Mouse (Mus musculus) embryonic stem cell, embryonic (primary cell): ENCODE results near the gene Tesc.

ENCODE experiments used
- CTCF ChIA-PET, 4 experiments: fragments of 300-600 bp in 2 of 4; fragments of 350-600 bp in 2 of 4; sonication (Branson Sonifier 250); formaldehyde crosslinking; loops; one replicate each; lab custom pipeline; 2022; ENCODE audit warnings: inconsistent platforms in 2 of 4; lab: Charles Lee
- POLR2A ChIA-PET, 4 experiments: fragments of 300-600 bp in 2 of 4; fragments of 350-600 bp in 2 of 4; sonication (Branson Sonifier 250); formaldehyde crosslinking; loops; one replicate each; lab custom pipeline; 2022; ENCODE audit warnings: antibody characterized with exemption in 4 of 4, inconsistent platforms in 1 of 4; lab: Charles Lee

Tesc gene

GRCm38 (mm10) chr5:118071766-118072165 lies 44.2 kb downstream of the Tesc start:
- ChIA-PET POLR2A (interaction anchor here in 1 of 4 experiments (1.4 kb wide), 1 partner anchor 96 kb away, joined by 4 read pairs; the partner anchor contains the start of gene Fbxo21), CTCF (interaction anchor here in 2 of 4 experiments (1.7 to 3.8 kb wide), 3 partner anchors 14 to 68 kb away, joined by 3 to 70 read pairs (median 11); no protein-coding TSS in a partner anchor)

GRCm38 (mm10) chr5:118073213-118073773 lies 45.8 kb downstream of the Tesc start:
- CTCF ChIA-PET: interaction anchor here in 2 of 4 experiments (0.5 to 1.2 kb wide), 5 partner anchors 13 to 118 kb away, joined by 3 to 6 read pairs (median 3); no protein-coding TSS in a partner anchor
- POLR2A ChIA-PET: interaction anchor here in 2 of 4 experiments (0.6 to 0.7 kb wide), 2 partner anchors 14 to 781 kb away, joined by 3 to 4 read pairs; no protein-coding TSS in a partner anchor

GRCm38 (mm10) chr5:118076721-118077592 lies 49.4 kb downstream of the Tesc start:
- ChIA-PET POLR2A (interaction anchor here in 2 of 4 experiments (1.2 to 1.6 kb wide), 3 partner anchors 16 to 41 kb away, joined by 3 read pairs; no protein-coding TSS in a partner anchor), CTCF (interaction anchor here (1.0 to 2.3 kb wide), 10 partner anchors 8 to 200 kb away, joined by 3 to 13 read pairs (median 6); no protein-coding TSS in a partner anchor)

- POLR2A ChIA-PET: interaction anchor here in 1 of 4 experiments (0.6 to 0.9 kb wide), 2 partner anchors 9 to 1750 kb away, joined by 3 read pairs; no protein-coding TSS in a partner anchor
- CTCF ChIA-PET: interaction anchor here (0.6 to 4.6 kb wide), 8 partner anchors 9 to 483 kb away, joined by 3 to 23 read pairs (median 6); no protein-coding TSS in a partner anchor
Observed at GRCm38 (mm10) chr5:118078550-118078949, 51.0 kb downstream of the Tesc start.

GRCm38 (mm10) chr5:118079354-118079753 lies 51.8 kb downstream of the Tesc start:
- ChIA-PET CTCF (interaction anchor here (0.7 to 4.6 kb wide), 6 partner anchors 10 to 56 kb away, joined by 3 to 23 read pairs (median 6); no protein-coding TSS in a partner anchor), POLR2A (no interaction called here)

GRCm38 (mm10) chr5:118079839-118080250 lies 52.3 kb downstream of the Tesc start:
- POLR2A ChIA-PET: interaction anchor here in 1 of 4 experiments (1.6 kb wide), 1 partner anchor 65 kb away, joined by 3 read pairs; no protein-coding TSS in a partner anchor
- CTCF ChIA-PET: interaction anchor here (1.2 to 4.6 kb wide), 5 partner anchors 10 to 13 kb away, joined by 3 to 23 read pairs (median 5); no protein-coding TSS in a partner anchor

GRCm38 (mm10) chr5:118081374-118081949 lies 53.9 kb downstream of the Tesc start:
- CTCF ChIA-PET: interaction anchor here in 3 of 4 experiments (0.8 to 4.6 kb wide), 4 partner anchors 12 to 15 kb away, joined by 3 to 23 read pairs (median 4); no protein-coding TSS in a partner anchor
- POLR2A ChIA-PET: interaction anchor here in 2 of 4 experiments (0.5 to 1.6 kb wide), 3 partner anchors 13 to 66 kb away, joined by 3 read pairs; no protein-coding TSS in a partner anchor

- POLR2A ChIA-PET: interaction anchor here in 1 of 4 experiments (0.5 kb wide), 1 partner anchor 30 kb away, joined by 3 read pairs; no protein-coding TSS in a partner anchor
- CTCF ChIA-PET: interaction anchor here in 3 of 4 experiments (0.8 to 4.6 kb wide), 6 partner anchors 12 to 15 kb away, joined by 3 to 23 read pairs (median 6); no protein-coding TSS in a partner anchor
Observed at GRCm38 (mm10) chr5:118081996-118082395, 54.5 kb downstream of the Tesc start.

GRCm38 (mm10) chr5:118083060-118083638 lies 55.6 kb downstream of the Tesc start:
- POLR2A ChIA-PET: interaction anchor here in 1 of 4 experiments (0.6 to 1.4 kb wide), 2 partner anchors 12 to 258 kb away, joined by 3 to 4 read pairs; no protein-coding TSS in a partner anchor
- CTCF ChIA-PET: interaction anchor here in 3 of 4 experiments (1.3 to 4.6 kb wide), 5 partner anchors 13 to 16 kb away, joined by 4 to 23 read pairs (median 13); no protein-coding TSS in a partner anchor

- POLR2A ChIA-PET: interaction anchor here in 1 of 4 experiments (0.7 to 1.4 kb wide), 3 partner anchors 11 to 325 kb away, joined by 3 to 5 read pairs (median 3); no protein-coding TSS in a partner anchor
- CTCF ChIA-PET: interaction anchor here (0.5 to 3.7 kb wide), 6 partner anchors 15 to 235 kb away, joined by 3 to 14 read pairs (median 6); no protein-coding TSS in a partner anchor
Observed at GRCm38 (mm10) chr5:118084171-118084727, 56.7 kb downstream of the Tesc start.

GRCm38 (mm10) chr5:118085313-118085712 lies 57.8 kb downstream of the Tesc start:
- CTCF ChIA-PET: interaction anchor here (0.5 to 3.7 kb wide), 10 partner anchors 15 to 223 kb away, joined by 3 to 17 read pairs (median 6); no protein-coding TSS in a partner anchor
- POLR2A ChIA-PET: interaction anchor here in 2 of 4 experiments (1.1 to 1.4 kb wide), 2 partner anchors 15 to 18 kb away, joined by 3 read pairs; no protein-coding TSS in a partner anchor

GRCm38 (mm10) chr5:118086956-118087355 lies 59.4 kb downstream of the Tesc start:
- ChIA-PET CTCF (interaction anchor here in 3 of 4 experiments (0.5 to 2.2 kb wide), 13 partner anchors 9 to 1834 kb away, joined by 3 to 17 read pairs (median 3); no protein-coding TSS in a partner anchor), POLR2A (interaction anchor here in 2 of 4 experiments (1.0 to 1.6 kb wide), 5 partner anchors 10 to 86 kb away, joined by 3 to 4 read pairs (median 3); no protein-coding TSS in a partner anchor)

- ChIA-PET CTCF (interaction anchor here (0.6 to 2.6 kb wide), 18 partner anchors 9 to 584 kb away, joined by 3 to 13 read pairs (median 4); no protein-coding TSS in a partner anchor), POLR2A (interaction anchor here in 2 of 4 experiments (0.7 to 1.0 kb wide), 3 partner anchors 26 to 144 kb away, joined by 3 read pairs; no protein-coding TSS in a partner anchor)
Observed at GRCm38 (mm10) chr5:118089102-118089501, 61.6 kb downstream of the Tesc start.

- ChIA-PET POLR2A (no interaction called here), CTCF (interaction anchor here (0.6 to 2.6 kb wide), 9 partner anchors 9 to 159 kb away, joined by 3 to 13 read pairs (median 3); no protein-coding TSS in a partner anchor)
Observed at GRCm38 (mm10) chr5:118090101-118090500, 62.6 kb downstream of the Tesc start.

GRCm38 (mm10) chr5:118090837-118091236 lies 63.3 kb downstream of the Tesc start:
- CTCF ChIA-PET: interaction anchor here (0.6 to 2.6 kb wide), 8 partner anchors 8 to 274 kb away, joined by 3 to 13 read pairs (median 3); no protein-coding TSS in a partner anchor

More at GRCm38 (mm10) chr5:118090837-118091236, 63.3 kb downstream of the Tesc start:
- POLR2A ChIA-PET: interaction anchor here in 1 of 4 experiments (0.5 kb wide), 1 partner anchor 211 kb away, joined by 3 read pairs; no protein-coding TSS in a partner anchor
